Mouse (Mus musculus) ES-Bruce4 (cell line): ENCODE results near the gene Hist1h2aa. TPM values are rescaled to one million over a fixed set of nuclear protein-coding genes. Genes with fewer than 3 reads are reported as not detected.

Experiments
- H3K27ac ChIP-seq: 2 replicates; pipeline ENCODE4 v1.5.1; 2012; ENCODE audit warnings: low read length, inconsistent platforms; ENCODE audit not compliant: insufficient read depth
- H3K27me3 ChIP-seq: 2 replicates; pipeline ENCODE4 v1.6.1; 2012; ENCODE audit warnings: mild to moderate bottlenecking, low read length, inconsistent platforms; ENCODE audit not compliant: control insufficient read depth, poor library complexity, insufficient read depth, severe bottlenecking
- H3K36me3 ChIP-seq: 2 replicates; pipeline ENCODE4 v1.6.1; 2012; ENCODE audit warnings: inconsistent platforms, mild to moderate bottlenecking, low read length, moderate library complexity; ENCODE audit not compliant: control insufficient read depth, poor library complexity, insufficient read depth, severe bottlenecking
- H3K4me1 ChIP-seq: one replicate; pipeline ENCODE4 v1.8.1; 2011; ENCODE audit warnings: low read length; ENCODE audit not compliant: control insufficient read depth, insufficient read depth
- H3K4me3 ChIP-seq: 2 replicates; pipeline ENCODE4 v1.5.1; 2011; ENCODE audit warnings: low read depth, mild to moderate bottlenecking, low read length
- H3K9ac ChIP-seq: 2 replicates; pipeline ENCODE4 v1.6.1; 2012; ENCODE audit warnings: low read depth, mild to moderate bottlenecking, inconsistent platforms; ENCODE audit not compliant: poor library complexity, severe bottlenecking
- H3K9me3 ChIP-seq: replicated peaks from 2 replicates; pipeline ENCODE4 v1.6.1; 2012; ENCODE audit warnings: mild to moderate bottlenecking, low read length, inconsistent platforms; ENCODE audit not compliant: control insufficient read depth, poor library complexity, insufficient read depth, severe bottlenecking
- CTCF ChIP-seq: IDR thresholded peaks from one replicate; pipeline ENCODE4 v1.8.1; 2011; ENCODE audit warnings: low read depth, low read length
- EP300 ChIP-seq: IDR thresholded peaks from 2 replicates; pipeline ENCODE4 v1.6.1; 2011; ENCODE audit warnings: low read depth, low read length; ENCODE audit not compliant: insufficient read depth
- POLR2A ChIP-seq: IDR thresholded peaks from one replicate; pipeline ENCODE4 v1.8.1; 2011; ENCODE audit warnings: low read length; ENCODE audit not compliant: insufficient read depth
- polyA plus RNA-seq: library from polyadenylated mRNA; stranded (reverse); fragments of >200 nt; gene quantifications from 2 replicates; pipeline ENCODE4 v1.2.4, GENCODE M21; 2011; ENCODE audit warnings: low read depth; ENCODE audit not compliant: missing spikeins, insufficient read depth, insufficient read length

Gene Hist1h2aa
- polyA plus RNA-seq, 1 experiment: not detected

DNA sequence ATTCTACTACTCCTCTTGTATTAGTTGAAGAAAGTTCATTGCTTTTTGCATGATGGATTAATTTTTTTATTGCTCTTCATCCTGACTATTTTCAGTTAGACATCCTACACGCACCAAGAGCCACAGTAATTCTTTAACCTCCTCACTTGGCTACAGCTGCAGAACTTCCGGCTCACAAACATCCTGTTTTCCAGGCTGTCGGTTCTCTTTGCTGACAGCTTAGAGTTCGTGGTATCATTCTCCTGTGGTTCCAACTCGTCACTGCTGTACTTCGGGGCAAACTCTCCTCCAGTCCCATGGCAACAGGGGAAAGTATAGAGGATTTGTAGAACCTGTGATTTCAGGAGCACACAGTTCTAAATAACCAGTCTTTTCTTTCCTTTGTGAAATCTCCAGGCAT lies 36.0 kb upstream of the Hist1h2aa start:
- Histone ChIP-seq H3K27ac (no peak overlapping the region), H3K27me3 (no peaks in the 10 kb centered on the region), H3K36me3 (no peaks in the 10 kb centered on the region), H3K4me1 (no peaks in the 10 kb centered on the region), H3K9me3 (no peaks in the 10 kb centered on the region), H3K9ac (no peak overlapping the region), H3K4me3 (no peak overlapping the region)
- TF ChIP-seq POLR2A: no peak
- no peak for TF ChIP-seq CTCF
- no peak for TF ChIP-seq EP300

DNA sequence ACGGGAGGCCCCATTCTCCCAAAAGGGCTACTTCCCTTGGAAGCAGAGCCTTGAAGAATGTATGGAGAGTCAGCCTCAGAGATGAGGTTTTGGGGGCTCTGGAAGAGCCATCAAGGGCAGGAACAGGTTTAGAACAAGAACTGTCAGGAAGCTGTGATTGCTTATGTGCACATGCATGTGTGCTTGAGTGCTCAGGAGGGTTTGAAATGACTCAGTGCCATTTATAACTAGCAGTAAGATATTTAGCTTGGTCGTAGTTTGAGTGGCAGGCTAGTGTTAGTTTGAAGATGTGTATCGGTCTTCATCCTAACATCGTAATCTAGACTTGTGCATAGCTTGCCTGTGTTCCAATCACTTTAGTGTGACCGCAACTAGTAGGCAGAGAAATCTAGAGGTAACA lies 27.4 kb upstream of the Hist1h2aa start:
- Histone ChIP-seq H3K36me3 (no peaks in the 10 kb centered on the region), H3K4me1 (no peaks in the 10 kb centered on the region), H3K9ac (no peak overlapping the region), H3K27me3 (no peaks in the 10 kb centered on the region), H3K4me3 (no peak overlapping the region), H3K9me3 (no peaks in the 10 kb centered on the region), H3K27ac (no peak overlapping the region)
- TF ChIP-seq POLR2A: no peak
- no peak for TF ChIP-seq CTCF
- TF ChIP-seq EP300: no peak

DNA sequence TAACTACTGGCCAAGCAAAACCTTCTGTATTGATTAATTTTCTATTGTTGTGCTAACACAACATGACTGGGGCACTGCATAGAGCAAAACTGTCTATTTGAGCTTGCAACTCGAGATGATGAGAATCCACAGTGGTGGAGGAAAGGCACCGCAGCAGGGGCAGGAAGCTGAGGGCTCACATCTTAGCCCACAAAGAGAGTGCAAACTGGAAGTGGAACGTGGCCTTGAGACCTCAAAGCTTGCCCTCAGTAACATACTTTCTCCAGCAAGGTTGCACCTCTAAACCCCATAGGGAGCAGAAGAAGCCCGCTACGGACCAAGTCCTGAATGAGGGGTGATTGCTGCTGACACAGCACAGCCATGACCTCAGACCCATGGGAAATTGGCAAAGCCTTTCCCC lies 24.1 kb upstream of the Hist1h2aa start:
- Histone ChIP-seq H3K9ac (no peak overlapping the region), H3K4me3 (no peak overlapping the region), H3K9me3 (no peaks in the 10 kb centered on the region), H3K27ac (no peak overlapping the region), H3K4me1 (no peaks in the 10 kb centered on the region), H3K27me3 (no peaks in the 10 kb centered on the region), H3K36me3 (no peaks in the 10 kb centered on the region)
- no peak for TF ChIP-seq CTCF
- TF ChIP-seq POLR2A: no peak
- TF ChIP-seq EP300: no peak

DNA sequence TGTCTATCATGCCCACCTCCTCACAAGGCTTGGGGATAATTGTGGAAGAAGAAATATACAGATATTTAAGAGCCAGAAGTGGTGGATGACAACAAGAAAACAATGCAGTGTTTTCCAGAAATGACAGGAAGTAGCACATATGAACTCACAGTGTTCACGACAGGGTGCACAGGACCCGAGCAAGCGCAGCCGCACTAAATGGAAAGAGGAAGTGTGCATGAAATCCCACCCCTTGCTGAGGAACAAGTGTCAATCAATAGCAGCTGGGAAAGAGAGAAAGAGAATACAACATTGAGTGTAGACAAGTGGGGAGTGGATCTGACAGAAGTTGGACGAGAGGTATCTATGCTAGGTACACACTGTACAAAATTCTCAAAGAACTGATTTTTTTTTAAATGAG lies 22.9 kb upstream of the Hist1h2aa start:
- TF ChIP-seq CTCF (no peak), POLR2A (no peak), EP300 (no peak)
- Histone ChIP-seq H3K36me3 (no peaks in the 10 kb centered on the region), H3K4me3 (no peak overlapping the region), H3K4me1 (no peaks in the 10 kb centered on the region), H3K9me3 (no peaks in the 10 kb centered on the region), H3K27ac (no peak overlapping the region), H3K9ac (no peak overlapping the region), H3K27me3 (no peaks in the 10 kb centered on the region)

DNA sequence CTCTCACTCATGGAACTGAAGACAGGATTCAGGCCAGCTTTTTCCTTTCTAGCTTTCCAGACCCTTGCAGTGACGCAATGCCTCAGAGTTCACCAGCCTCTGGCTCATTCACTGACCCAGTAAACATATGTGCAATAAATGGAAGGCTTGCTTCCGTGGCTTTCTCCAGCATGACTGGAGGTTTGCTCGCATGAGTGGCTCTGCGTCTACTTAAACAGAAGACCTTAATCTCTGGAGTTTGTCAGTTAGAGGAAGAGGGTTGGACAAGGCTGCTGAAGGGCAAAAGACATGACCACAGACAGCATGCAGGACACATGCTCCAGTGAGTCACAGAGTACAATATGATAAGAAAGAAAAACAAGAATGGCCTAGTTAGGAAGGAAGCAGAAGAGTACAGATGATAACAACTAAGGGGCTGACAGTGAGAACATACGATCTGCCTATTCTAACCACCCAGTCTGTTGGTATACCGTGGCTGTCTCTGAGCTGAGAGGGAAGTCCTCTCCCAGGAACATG lies 20.4 kb upstream of the Hist1h2aa start:
- Histone ChIP-seq H3K27me3 (no peaks in the 10 kb centered on the region), H3K9me3 (no peaks in the 10 kb centered on the region), H3K9ac (no peak overlapping the region), H3K36me3 (no peaks in the 10 kb centered on the region), H3K4me1 (no peaks in the 10 kb centered on the region), H3K4me3 (no peak overlapping the region), H3K27ac (no peak overlapping the region)
- no peak for TF ChIP-seq POLR2A

DNA sequence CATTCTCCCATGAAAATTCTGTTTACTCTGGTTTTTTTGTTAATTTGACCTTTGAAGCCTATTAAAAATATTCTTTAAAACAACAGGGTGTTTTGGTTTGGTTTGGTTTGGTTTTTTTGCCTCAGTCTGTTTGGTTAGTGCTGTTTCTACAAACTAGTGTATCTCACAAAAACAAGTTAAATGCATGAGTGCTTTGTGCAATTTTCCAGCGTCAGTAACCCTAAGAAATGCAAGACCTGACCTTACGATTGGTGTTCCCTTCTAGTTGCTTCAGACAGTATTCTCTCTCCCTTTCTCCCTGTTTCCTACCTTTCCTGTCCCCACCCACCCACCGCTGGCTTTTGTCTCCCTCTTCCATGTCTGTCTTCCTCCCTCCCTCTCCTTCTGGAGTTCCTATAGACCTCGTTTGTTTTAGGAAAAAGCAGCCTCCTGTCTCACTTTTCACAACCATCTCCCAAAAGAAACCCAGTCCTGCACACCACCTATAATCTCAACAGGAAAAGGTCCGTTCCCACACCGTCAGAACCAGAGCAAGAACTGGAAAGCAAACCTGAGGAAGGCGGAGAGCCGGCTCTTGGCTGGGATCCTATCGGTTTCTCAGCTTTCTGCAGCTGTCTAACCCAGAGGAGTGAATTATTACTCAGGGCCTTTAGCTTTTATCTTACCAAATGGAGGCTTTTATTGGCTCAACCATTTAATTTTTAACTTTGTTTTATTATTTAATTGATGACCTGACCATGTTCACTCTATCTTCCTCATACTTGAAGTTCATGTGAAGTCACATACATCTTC lies 19.7 kb upstream of the Hist1h2aa start, which contains the start of gene Slc17a4:
Gene Slc17a4, minus strand, starts transcription at position 634 of the 792 bp plus-strand sequence.
- Histone ChIP-seq H3K9ac (no peak within 1 kb of the TSS), H3K4me3 (no peak within 1 kb of the TSS), H3K9me3 (no peaks in the 10 kb centered on the region), H3K27me3 (no peaks in the 10 kb centered on the region), H3K4me1 (no peaks in the 10 kb centered on the region), H3K36me3 (no peaks in the 10 kb centered on the region), H3K27ac (no peak within 1 kb of the TSS)
- no peak for TF ChIP-seq EP300
- TF ChIP-seq CTCF: no peak
- TF ChIP-seq POLR2A: no peak
